Mouse (Mus musculus) MN1 (cell line): Measurements from ENCODE around the gene Crtc3.

ENCODE experiments used
- DNase-seq: peaks from one replicate; pipeline ENCODE4 v3.0.0-alpha.2; 2016; ENCODE audit warnings: low spot score

The Crtc3 gene

DNA sequence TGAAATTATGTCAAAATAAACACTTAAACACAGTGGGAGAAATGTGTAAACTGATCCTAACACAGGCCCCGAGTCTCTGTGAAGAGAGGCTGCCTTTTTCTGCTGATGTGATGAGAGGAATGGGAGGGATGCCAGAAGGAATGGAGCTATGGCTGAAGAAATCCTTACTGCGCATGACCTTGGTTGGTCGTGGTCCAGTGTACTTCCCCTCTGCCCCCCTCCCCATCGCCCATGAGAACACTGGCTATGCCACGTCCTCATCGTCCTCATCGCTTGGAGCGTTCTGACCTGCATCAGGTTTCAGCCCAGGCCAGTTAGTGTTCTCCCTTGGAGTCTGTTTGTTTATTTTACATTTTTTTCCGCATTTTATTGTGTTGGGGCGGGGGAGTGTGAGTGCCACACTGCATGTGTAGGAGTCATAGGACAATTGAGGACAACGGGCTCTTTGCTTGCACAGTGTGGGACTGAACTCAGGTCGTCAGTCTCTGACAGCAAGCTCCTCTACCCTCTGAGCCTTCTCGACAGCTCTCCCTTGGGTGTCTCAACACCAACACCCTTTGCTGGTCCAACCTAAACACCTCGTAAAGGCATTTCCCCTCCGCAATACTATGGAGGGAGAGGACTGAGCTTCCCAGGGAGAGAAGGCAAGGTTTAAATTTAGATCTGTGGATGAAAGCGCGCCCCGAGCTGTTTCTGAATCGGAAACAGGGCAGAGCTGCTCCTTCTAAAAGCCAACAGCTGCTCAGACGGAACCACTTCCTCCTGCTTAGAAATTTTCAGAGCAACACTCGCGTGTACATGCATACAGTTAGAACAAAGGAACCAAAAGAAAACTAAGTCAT, 134.3 kb downstream of the Crtc3 start:
- DNase-seq = no peak

DNA sequence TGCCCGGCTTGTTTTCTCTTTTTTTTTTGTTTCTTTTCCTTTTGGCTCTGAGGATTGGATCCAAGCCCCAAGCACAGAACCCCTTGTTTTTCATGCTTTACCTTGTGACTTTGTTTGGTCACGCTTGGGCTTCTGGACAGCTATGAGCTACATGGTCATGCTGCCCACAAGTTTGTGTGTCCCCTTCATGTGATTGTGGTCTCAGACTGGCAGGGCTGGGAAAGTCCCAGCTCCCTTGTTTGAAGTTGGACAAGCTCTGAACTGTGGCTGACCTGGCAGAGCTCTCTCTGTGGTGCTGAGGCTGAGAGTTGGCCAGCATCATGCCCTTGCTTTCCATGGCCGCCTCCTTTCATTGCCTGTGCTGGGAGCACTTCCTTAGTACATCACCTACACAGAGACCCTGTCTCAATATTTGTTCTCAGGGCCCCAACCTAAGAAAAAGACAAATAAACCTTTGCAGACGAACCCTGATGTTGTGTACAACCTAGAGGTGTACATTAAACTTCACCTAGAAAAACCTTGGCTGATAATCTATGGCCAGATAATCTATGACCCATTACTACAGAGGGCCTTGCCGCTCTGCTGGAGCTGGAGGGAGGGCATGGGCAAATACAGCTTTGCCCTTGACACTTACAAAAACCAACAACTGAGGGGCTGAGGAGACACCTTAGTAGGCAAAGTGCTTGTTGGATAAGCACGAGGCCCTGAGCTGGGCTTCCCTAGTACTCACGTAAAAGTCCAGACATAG, 140.0 kb downstream of the Crtc3 start:
- DNase-seq = no peak

DNA sequence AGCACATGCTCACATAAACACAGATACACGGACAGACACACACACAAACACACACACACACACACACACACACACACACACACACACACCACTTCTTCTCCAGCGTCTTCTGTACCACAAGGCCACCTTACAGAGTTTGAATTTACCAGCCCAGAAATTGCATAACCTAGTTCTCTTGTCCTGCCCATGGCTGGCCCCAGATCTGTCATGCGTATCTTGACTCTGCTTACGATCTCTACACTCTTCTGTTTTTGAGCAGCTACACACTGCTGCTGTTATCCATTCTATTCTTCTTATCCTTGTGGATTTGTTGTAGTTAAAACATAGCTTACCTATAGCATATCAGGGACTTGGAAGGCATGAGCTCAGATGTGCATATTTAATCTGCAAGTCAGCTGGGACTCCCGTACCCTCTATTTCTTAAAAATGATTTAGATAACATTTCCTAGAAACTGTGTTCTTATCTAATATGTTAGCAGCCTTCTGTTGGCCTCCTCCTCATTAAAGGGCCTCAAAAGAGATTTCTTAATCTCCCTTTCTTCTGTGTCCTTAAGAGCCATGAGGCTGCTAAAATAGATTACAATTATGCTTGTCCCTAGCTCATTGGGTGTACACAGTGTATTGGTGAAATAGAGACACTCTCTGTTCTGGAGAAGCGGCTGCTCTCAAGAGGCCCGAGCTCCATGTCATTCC, 146.4 kb downstream of the Crtc3 start:
- DNase-seq = no peak

DNA sequence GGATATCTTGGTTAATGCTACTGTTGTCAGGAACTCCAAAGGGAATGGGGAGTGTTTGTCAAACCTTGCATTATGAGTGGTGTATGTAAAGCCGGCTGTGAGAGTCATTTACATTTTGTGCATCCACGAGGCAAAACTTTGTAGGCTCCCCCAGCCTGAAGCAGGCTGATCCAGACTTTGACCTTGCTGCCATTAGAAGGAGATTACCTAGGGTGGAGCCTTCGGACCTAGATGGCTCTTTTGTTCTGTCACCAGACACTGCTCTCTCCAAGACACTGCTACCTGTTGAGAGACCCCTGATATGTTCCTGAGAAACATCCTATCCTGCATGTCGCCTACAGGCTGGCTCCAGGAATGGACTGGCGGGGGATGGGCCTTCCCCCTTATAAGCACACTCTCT, 149.1 kb downstream of the Crtc3 start:
- no peak for DNase-seq
